Mouse (Mus musculus): Measurements from ENCODE around the gene Nme7.

The Nme7 gene

GRCm38 (mm10) chr1:164395131-164395780, 91.3 kb downstream of the Nme7 start:
- no peak for TF ChIP-seq GATA4 (IDR thresholded peaks at IDR 0.05; ENCODE audit: insufficient replicate concordance, low read length)

- TF ChIP-seq GATA4 (IDR thresholded peaks at IDR 0.05; ENCODE audit: insufficient replicate concordance, low read length), result no peak
These were observed 93.8 kb downstream of the Nme7 start for GRCm38 (mm10) chr1:164397672-164398071.

- no peak for TF ChIP-seq GATA4 (IDR thresholded peaks at IDR 0.05; ENCODE audit: insufficient replicate concordance, low read length)
These were observed 95.7 kb downstream of the Nme7 start for GRCm38 (mm10) chr1:164399578-164399977.

- no peak for TF ChIP-seq GATA4 (IDR thresholded peaks at IDR 0.05; ENCODE audit: insufficient replicate concordance, low read length)
These were observed 101.5 kb downstream of the Nme7 start for GRCm38 (mm10) chr1:164405385-164405802.

- TF ChIP-seq GATA4 (IDR thresholded peaks at IDR 0.05; ENCODE audit: insufficient replicate concordance, low read length), result no peak
These were observed 102.6 kb downstream of the Nme7 start for GRCm38 (mm10) chr1:164406506-164406905.

- no peak for TF ChIP-seq GATA4 (IDR thresholded peaks at IDR 0.05; ENCODE audit: insufficient replicate concordance, low read length)
These were observed 104.7 kb downstream of the Nme7 start for GRCm38 (mm10) chr1:164408655-164409054.

GRCm38 (mm10) chr1:164411306-164411705, 107.4 kb downstream of the Nme7 start:
- TF ChIP-seq GATA4 (IDR thresholded peaks at IDR 0.05; ENCODE audit: insufficient replicate concordance, low read length), result no peak; the same call in 1 of the 2 replicates

- TF ChIP-seq GATA4 (IDR thresholded peaks at IDR 0.05; ENCODE audit: insufficient replicate concordance, low read length), result no peak
These were observed 109.0 kb downstream of the Nme7 start for GRCm38 (mm10) chr1:164412906-164413305.

- no peak for TF ChIP-seq GATA4 (IDR thresholded peaks at IDR 0.05; ENCODE audit: insufficient replicate concordance, low read length)
These were observed 109.7 kb downstream of the Nme7 start for GRCm38 (mm10) chr1:164413608-164414007.

GRCm38 (mm10) chr1:164415347-164415751, 111.4 kb downstream of the Nme7 start:
- peak; percentile 39; the same call in 1 of the 2 replicates for TF ChIP-seq GATA4 (IDR thresholded peaks at IDR 0.05; ENCODE audit: insufficient replicate concordance, low read length)

GRCm38 (mm10) chr1:164416692-164417394, 112.9 kb downstream of the Nme7 start:
- TF ChIP-seq GATA4 (IDR thresholded peaks at IDR 0.05; ENCODE audit: insufficient replicate concordance, low read length), result 0 out of 2 replicates have a peak, but pooled peaks have one; percentile 10

GRCm38 (mm10) chr1:164417604-164418003, 113.7 kb downstream of the Nme7 start:
- no peak for TF ChIP-seq GATA4 (IDR thresholded peaks at IDR 0.05; ENCODE audit: insufficient replicate concordance, low read length)

- TF ChIP-seq GATA4 (IDR thresholded peaks at IDR 0.05; ENCODE audit: insufficient replicate concordance, low read length), result no peak
These were observed 114.4 kb downstream of the Nme7 start for GRCm38 (mm10) chr1:164418320-164418719.

- TF ChIP-seq GATA4 (IDR thresholded peaks at IDR 0.05; ENCODE audit: insufficient replicate concordance, low read length), result no peak
These were observed 115.5 kb downstream of the Nme7 start for GRCm38 (mm10) chr1:164419401-164419800.

GRCm38 (mm10) chr1:164420623-164421354, 116.9 kb downstream of the Nme7 start:
- TF ChIP-seq GATA4 (IDR thresholded peaks at IDR 0.05; ENCODE audit: insufficient replicate concordance, low read length), result peak; percentile 66; the same call in 1 of the 2 replicates

GRCm38 (mm10) chr1:164426227-164426626, 122.3 kb downstream of the Nme7 start:
- no peak for TF ChIP-seq GATA4 (IDR thresholded peaks at IDR 0.05; ENCODE audit: insufficient replicate concordance, low read length)
